Comparison of ENCODE assay signal across 29 mouse cellular contexts in genomic region chr3:73724869-73725268, GRCm38 (mm10). TPM values are rescaled to one million over a fixed set of nuclear protein-coding genes. Genes with fewer than 3 reads are reported as not detected.
"Had no signal": no experiment of that assay in that cellular context is flagged by ENCODE, and none has a peak within 500 bp of the region (broad histone marks: within the 10 kb centered on the region; RNA-seq: fewer than 3 reads in every experiment).

No protein-coding gene starts in this region.

- H3K9ac ChIP-seq: embryonic facial prominence, embryonic 12.5 days; embryonic facial prominence, embryonic 13.5 days; embryonic facial prominence, embryonic 15.5 days; forebrain, embryonic 12.5 days; forebrain, embryonic 13.5 days; forebrain, embryonic 15.5 days; forebrain, postnatal 0 days had no signal

- H3K4me2 ChIP-seq: embryonic facial prominence, embryonic 12.5 days; embryonic facial prominence, embryonic 13.5 days; embryonic facial prominence, embryonic 15.5 days; forebrain, embryonic 12.5 days; forebrain, embryonic 13.5 days; forebrain, embryonic 15.5 days had no signal

- ATAC-seq: forebrain, embryonic 13.5 days; forebrain, embryonic 14.5 days; forebrain, embryonic 15.5 days; forebrain, embryonic 16.5 days; forebrain, postnatal 0 days had no signal

- H3K27ac ChIP-seq: embryonic facial prominence, embryonic 10.5 days; embryonic facial prominence, embryonic 12.5 days; embryonic facial prominence, embryonic 13.5 days; embryonic facial prominence, embryonic 15.5 days; forebrain, embryonic 10.5 days; forebrain, embryonic 12.5 days; forebrain, embryonic 13.5 days; forebrain, embryonic 15.5 days; gastrocnemius, adult 2 months; heart, adult 2 months had no signal

- H3K4me1 ChIP-seq: embryonic facial prominence, embryonic 10.5 days; embryonic facial prominence, embryonic 12.5 days; embryonic facial prominence, embryonic 13.5 days; embryonic facial prominence, embryonic 15.5 days; forebrain, embryonic 10.5 days; forebrain, embryonic 12.5 days; forebrain, embryonic 13.5 days; forebrain, embryonic 15.5 days had no signal

- DNase-seq: cerebellum, adult 2 months; cerebellum, adult 8-10 months; cerebellum, adult 9-10 months; cerebellum, adult 9-11 months; cerebellum, postnatal 10 days; cerebellum, postnatal 14 days; cerebellum, postnatal 25 days; cerebellum, postnatal 36 days; embryo, embryonic 11 days; forebrain, postnatal 0 days; gastrocnemius, adult 2 months; gastrocnemius, postnatal 10 days; gastrocnemius, postnatal 14 days; gastrocnemius, postnatal 25 days; gastrocnemius, postnatal 36 days; heart, adult 11 months; heart, adult 18-20 months; heart, adult 2 months had no signal

- H3K4me3 ChIP-seq: embryonic facial prominence, embryonic 10.5 days; embryonic facial prominence, embryonic 12.5 days; embryonic facial prominence, embryonic 13.5 days; embryonic facial prominence, embryonic 15.5 days; erythroblast, embryonic 14.5 days; forebrain, embryonic 10.5 days; forebrain, embryonic 12.5 days; forebrain, embryonic 13.5 days; forebrain, embryonic 15.5 days; gastrocnemius, adult 2 months; heart, adult 2 months had no signal

- H3K27me3 ChIP-seq: embryonic facial prominence, embryonic 12.5 days; embryonic facial prominence, embryonic 13.5 days; embryonic facial prominence, embryonic 15.5 days; forebrain, embryonic 12.5 days; forebrain, embryonic 13.5 days; forebrain, embryonic 15.5 days had no signal

- H3K36me3 ChIP-seq: embryonic facial prominence, embryonic 10.5 days; embryonic facial prominence, embryonic 12.5 days; embryonic facial prominence, embryonic 13.5 days; embryonic facial prominence, embryonic 15.5 days; forebrain, embryonic 10.5 days; forebrain, embryonic 12.5 days; forebrain, embryonic 15.5 days had no signal

- H3K9me3 ChIP-seq: embryonic facial prominence, embryonic 10.5 days; embryonic facial prominence, embryonic 12.5 days; embryonic facial prominence, embryonic 13.5 days; embryonic facial prominence, embryonic 15.5 days; forebrain, embryonic 10.5 days; forebrain, embryonic 12.5 days; forebrain, embryonic 13.5 days; forebrain, embryonic 15.5 days had no signal

RNA-seq across cellular contexts. Expression of gene Bche, which starts 16.7 kb away (rescaled TPM):
- polyA plus RNA-seq: erythroblast, embryonic 14.5 days had no signal
